Mouse (Mus musculus) brain, embryonic 14.5 days (tissue): ENCODE results near the gene Usf2.

Experiments
- CTCF ChIP-seq: fragments of 200-500 bp; IDR thresholded peaks from 2 replicates; pipeline ENCODE4 v1.5.1; 2012; ENCODE audit warnings: inconsistent platforms, mild to moderate bottlenecking, moderate library complexity, borderline replicate concordance; ENCODE audit not compliant: insufficient read depth, insufficient read length; ENCODE audit errors: extremely low read depth
- POLR2A ChIP-seq: fragments of 200-500 bp; IDR thresholded peaks from 2 replicates; pipeline ENCODE4 v1.6.1; 2012; ENCODE audit warnings: mild to moderate bottlenecking, inconsistent platforms, borderline replicate concordance; ENCODE audit not compliant: poor library complexity, insufficient read depth, insufficient read length, severe bottlenecking; ENCODE audit errors: extremely low read depth

- TF ChIP-seq CTCF (no peak), POLR2A (no peak)
Observed at GRCm38 (mm10) chr7:30958866-30959487, 2.4 kb upstream of the Usf2 start.
